20 mouse cellular contexts compared by ENCODE assay signal in genomic region chr5:25179284-25179683, GRCm38 (mm10). TPM values are rescaled to one million over a fixed set of nuclear protein-coding genes. Genes with fewer than 3 reads are reported as not detected.
A peak's percentile ranks its signal among the peaks of the same experiment; 100 is the strongest.
DNase-seq lines count a peak whose midpoint lies in the region; ATAC-seq and TF ChIP-seq lines count a peak whose summit lies in the region.
"Had no signal": no experiment of that assay in that cellular context is flagged by ENCODE, and none has a peak within 500 bp of the region (broad histone marks: within the 10 kb centered on the region; RNA-seq: fewer than 3 reads in every experiment).

No protein-coding gene starts in this region.

- TF ChIP-seq CTCF in forebrain, postnatal 0 days (IDR thresholded peaks at IDR 0.05; ENCODE audit: low read depth): 0 out of 2 replicates have a peak, but pooled peaks have one; percentile 6

- H3K9me3 ChIP-seq in forebrain, postnatal 0 days (ENCODE audit: low read length): no peaks in the 10 kb centered on the region
- no peaks in the 10 kb centered on the region for H3K9me3 ChIP-seq in forebrain, embryonic 12.5 days
- H3K9me3 ChIP-seq: embryonic facial prominence, embryonic 13.5 days; forebrain, embryonic 13.5 days; heart, embryonic 15.5 days had no signal

- no peak overlapping the region for H3K27ac ChIP-seq in forebrain, postnatal 0 days (ENCODE audit: low read depth, low read length)
- H3K27ac ChIP-seq in forebrain, embryonic 12.5 days: no peak overlapping the region
- H3K27ac ChIP-seq: embryonic facial prominence, embryonic 13.5 days; forebrain, embryonic 13.5 days; heart, embryonic 15.5 days; hindbrain, postnatal 0 days; macrophage had no signal

- WGBS in forebrain, postnatal 0 days: 91% methylated on average over 4 of the region's 4 CpGs
- 95% methylated on average over 4 of the region's 4 CpGs for WGBS in forebrain, embryonic 12.5 days

- intact Hi-C loops in heart, postnatal 36 days (cut with DNase I): no loop called here

- no peak overlapping the region for H3K9ac ChIP-seq in forebrain, postnatal 0 days
- H3K9ac ChIP-seq in forebrain, embryonic 12.5 days: no peak overlapping the region
- H3K9ac ChIP-seq: embryonic facial prominence, embryonic 13.5 days; forebrain, embryonic 13.5 days; heart, embryonic 15.5 days had no signal

- H3K4me2 ChIP-seq in forebrain, postnatal 0 days (ENCODE audit: low read depth): no peak overlapping the region
- H3K4me2 ChIP-seq in forebrain, embryonic 12.5 days: no peak overlapping the region
- H3K4me2 ChIP-seq: embryonic facial prominence, embryonic 13.5 days; forebrain, embryonic 13.5 days; heart, embryonic 15.5 days had no signal

- H3K27me3 ChIP-seq in forebrain, postnatal 0 days (ENCODE audit: insufficient read depth, low read length): no peaks in the 10 kb centered on the region
- no peaks in the 10 kb centered on the region for H3K27me3 ChIP-seq in forebrain, embryonic 12.5 days
- H3K27me3 ChIP-seq in splenic B cell, adult 2 months (ENCODE audit: control insufficient read depth, insufficient read depth, low read length, poor library complexity, severe bottlenecking): no peaks in the 10 kb centered on the region
- H3K27me3 ChIP-seq: embryonic facial prominence, embryonic 13.5 days; forebrain, embryonic 13.5 days; heart, embryonic 15.5 days had no signal

- ATAC-seq in forebrain, postnatal 0 days: no peak
- no peak for ATAC-seq in forebrain, embryonic 12.5 days (ENCODE audit: low FRiP score)
- 0 out of 2 replicates have a peak, but pooled peaks have one; percentile 24 for ATAC-seq in granulocyte monocyte progenitor cell, adult 5-6 weeks (replicated peaks; ENCODE audit: poor library complexity, severe bottlenecking)
- ATAC-seq: forebrain, embryonic 13.5 days; hindbrain, postnatal 0 days had no signal

- no peaks in the 10 kb centered on the region for H3K4me1 ChIP-seq in forebrain, postnatal 0 days (ENCODE audit: insufficient read depth)
- no peaks in the 10 kb centered on the region for H3K4me1 ChIP-seq in forebrain, embryonic 12.5 days
- H3K4me1 ChIP-seq: embryonic facial prominence, embryonic 13.5 days; forebrain, embryonic 13.5 days; heart, embryonic 15.5 days had no signal

- H3K36me3 ChIP-seq in forebrain, postnatal 0 days (ENCODE audit: insufficient read depth): no peaks in the 10 kb centered on the region
- no peaks in the 10 kb centered on the region for H3K36me3 ChIP-seq in forebrain, embryonic 12.5 days (replicated peaks)
- H3K36me3 ChIP-seq in splenic B cell, adult 2 months (ENCODE audit: control insufficient read depth, insufficient read depth, low read length, poor library complexity, severe bottlenecking): no peaks in the 10 kb centered on the region
- H3K36me3 ChIP-seq: embryonic facial prominence, embryonic 13.5 days; heart, embryonic 15.5 days had no signal

- H3K4me3 ChIP-seq in forebrain, postnatal 0 days (ENCODE audit: low read depth, low read length): no peak overlapping the region
- no peak overlapping the region for H3K4me3 ChIP-seq in forebrain, embryonic 12.5 days (replicated peaks)
- H3K4me3 ChIP-seq: embryonic facial prominence, embryonic 13.5 days; forebrain, embryonic 13.5 days; heart, embryonic 15.5 days had no signal

- DNase-seq in forebrain, postnatal 0 days: no peak
- DNase-seq in retina, embryonic 14.5 days (ENCODE audit: low spot score): peak; percentile 13
- no peak for DNase-seq in retina, postnatal 1 day
- DNase-seq in splenic B cell, adult 2 months (ENCODE audit: low read depth, low spot score): peak; percentile 12
- no peak for DNase-seq in heart, postnatal 36 days
- DNase-seq in left cerebral cortex, adult 8-10 months (ENCODE audit: low spot score in 2 of 2): no peak
- DNase-seq: gastrocnemius, postnatal 25 days; right cerebral cortex, postnatal 4 days had no signal

RNA-seq across cellular contexts. Expression of gene Galntl5, which starts 2.0 kb away (rescaled TPM):
- not detected in 2 replicates for total RNA-seq in forebrain, postnatal 0 days (2014; rRNA removed)
- not detected in 2 replicates for polyA plus RNA-seq in forebrain, postnatal 0 days (2015; fragmentation: Nextera tagmentation; extraction: Ambion mirVana)
- polyA plus RNA-seq in forebrain, embryonic 12.5 days (2016; fragmentation: Nextera tagmentation; extraction: Ambion mirVana): not detected in 2 replicates
- total RNA-seq in granulocyte monocyte progenitor cell, adult 5-6 weeks (2014; fragmentation: Nextera tagmentation): not detected in 2 replicates
- not detected in 2 replicates for total RNA-seq in granulocyte monocyte progenitor cell, adult 5-6 weeks (2017)
- total RNA-seq in heart, postnatal 36 days (2021): not detected
- total RNA-seq in left cerebral cortex, adult 8-10 months (2022): not detected
- total RNA-seq: gastrocnemius, postnatal 25 days; hindbrain, postnatal 0 days; layer of hippocampus, postnatal 25 days had no signal
- polyA plus RNA-seq: brain, embryonic 14.5 days; C2C12; embryonic facial prominence, embryonic 13.5 days; forebrain, embryonic 13.5 days; heart, embryonic 15.5 days; hindbrain, postnatal 0 days; limb, embryonic 14.5 days; macrophage; stomach, embryonic 16.5 days had no signal

RNA-seq across cellular contexts. Expression of gene Galnt11, which starts 42.4 kb away (rescaled TPM):
- 55.1 and 57.1 TPM in 2 replicates for total RNA-seq in forebrain, postnatal 0 days (2014; rRNA removed)
- 34.6 and 43.8 TPM in 2 replicates for polyA plus RNA-seq in forebrain, postnatal 0 days (2015; fragmentation: Nextera tagmentation; extraction: Ambion mirVana)
- 35.9 and 37.2 TPM in 2 replicates for polyA plus RNA-seq in forebrain, embryonic 12.5 days (2016; fragmentation: Nextera tagmentation; extraction: Ambion mirVana)
- total RNA-seq in granulocyte monocyte progenitor cell, adult 5-6 weeks (2014; fragmentation: Nextera tagmentation): 33.2 and 36.8 TPM in 2 replicates
- total RNA-seq in granulocyte monocyte progenitor cell, adult 5-6 weeks (2017): 18.2 and 19.3 TPM in 2 replicates
- 10 to 100 TPM; 22.1 to 22.6 TPM for total RNA-seq in heart, postnatal 36 days (2021)
- total RNA-seq in left cerebral cortex, adult 8-10 months (2022): 10 to 100 TPM; 37.4 to 44.7 (median 43.7) TPM

RNA-seq across cellular contexts. Expression of gene E130116L18Rik, which starts 43.7 kb away (rescaled TPM):
- total RNA-seq in forebrain, postnatal 0 days (2014; rRNA removed): not detected in 2 replicates
- 2.0 TPM in 1 of 2 replicates, not detected in the other for polyA plus RNA-seq in forebrain, postnatal 0 days (2015; fragmentation: Nextera tagmentation; extraction: Ambion mirVana)
- not detected in 2 replicates for polyA plus RNA-seq in forebrain, embryonic 12.5 days (2016; fragmentation: Nextera tagmentation; extraction: Ambion mirVana)
- not detected in 2 replicates for total RNA-seq in granulocyte monocyte progenitor cell, adult 5-6 weeks (2014; fragmentation: Nextera tagmentation)
- not detected in 2 replicates for total RNA-seq in granulocyte monocyte progenitor cell, adult 5-6 weeks (2017)
- not detected for total RNA-seq in heart, postnatal 36 days (2021)
- not detected for total RNA-seq in left cerebral cortex, adult 8-10 months (2022)
- total RNA-seq: gastrocnemius, postnatal 25 days; hindbrain, postnatal 0 days; layer of hippocampus, postnatal 25 days had no signal
- polyA plus RNA-seq: brain, embryonic 14.5 days; C2C12; embryonic facial prominence, embryonic 13.5 days; forebrain, embryonic 13.5 days; heart, embryonic 15.5 days; limb, embryonic 14.5 days; macrophage; stomach, embryonic 16.5 days had no signal

Comparison
In these comparisons a context has a peak if more than half of its experiments do, and no peak if none do; other contexts are left out.
1. DNase-seq: peak in retina, embryonic 14.5 days (single experiment) and splenic B cell, adult 2 months (single experiment); none in forebrain, postnatal 0 days (single experiment), retina, postnatal 1 day (single experiment), heart, postnatal 36 days (0 of 2) and left cerebral cortex, adult 8-10 months (0 of 2).